Mouse (Mus musculus) embryonic facial prominence, embryonic 15.5 days (tissue): Measurements from ENCODE around the gene Zc3hav1. TPM values are rescaled to one million over a fixed set of nuclear protein-coding genes. Genes with fewer than 3 reads are reported as not detected.

ENCODE experiments used
- ATAC-seq: fragments of 200-750 bp; cut with Nextera tagmentation; 2 replicates; pipeline ENCODE4 v1.8.0; 2017; ENCODE audit warnings: low read depth, moderate TSS enrichment; ENCODE audit not compliant: insufficient number of reproducible peaks, low FRiP score, low TSS enrichment
- H3K27ac ChIP-seq: fragments of 300-500 bp; sonication (generic); replicated peaks from 2 replicates; pipeline ENCODE4 v1.5.1; 2015; ENCODE audit warnings: mild to moderate bottlenecking, inconsistent platforms
- H3K27me3 ChIP-seq: fragments of 300-500 bp; sonication (generic); 2 replicates; pipeline ENCODE4 v1.6.1; 2015; ENCODE audit warnings: inconsistent platforms
- H3K36me3 ChIP-seq: fragments of 300-500 bp; sonication (generic); 2 replicates; pipeline ENCODE4 v1.6.1; 2015; ENCODE audit warnings: mild to moderate bottlenecking, inconsistent platforms
- H3K4me1 ChIP-seq: fragments of 300-500 bp; sonication (generic); 2 replicates; pipeline ENCODE4 v1.6.1; 2015; ENCODE audit warnings: inconsistent platforms
- H3K4me2 ChIP-seq: fragments of 300-500 bp; sonication (generic); replicated peaks from 2 replicates; pipeline ENCODE4 v1.6.1; 2015; ENCODE audit warnings: mild to moderate bottlenecking, inconsistent platforms
- H3K4me3 ChIP-seq: fragments of 300-500 bp; sonication (generic); replicated peaks from 2 replicates; pipeline ENCODE4 v1.5.1; 2015; ENCODE audit warnings: mild to moderate bottlenecking, inconsistent platforms
- H3K9ac ChIP-seq: fragments of 300-500 bp; sonication (generic); 2 replicates; pipeline ENCODE4 v1.6.1; 2015; ENCODE audit warnings: inconsistent platforms
- H3K9me3 ChIP-seq: fragments of 300-500 bp; sonication (generic); replicated peaks from 2 replicates; pipeline ENCODE4 v1.6.1; 2016; ENCODE audit warnings: inconsistent platforms
- WGBS: fragments of 180-500 bp; shearing (Covaris S2); methylation state at CpG from one replicate; pipeline ENCODE4 v1.1.7; 2015; 5-methylcytosine and 5-hydroxymethylcytosine counted together
- polyA plus RNA-seq: library from polyadenylated mRNA; unstranded; fragments of >200 nt; fragmentation: Nextera tagmentation; extraction: Ambion mirVana; gene quantifications from 2 replicates; pipeline ENCODE4 v1.2.1, GENCODE M21; 2015

The Zc3hav1 gene
- polyA plus RNA-seq, 1 experiment from 2014 or later = 8.4 TPM

GRCm38 (mm10) chr6:38335264-38335663 is 19.1 kb downstream of the Zc3hav1 start:
- Histone ChIP-seq H3K4me2 (no peak overlapping the region), H3K27me3 (no peaks in the 10 kb centered on the region), H3K9me3 (no peaks in the 10 kb centered on the region), H3K36me3 (no peaks in the 10 kb centered on the region), H3K27ac (no peak overlapping the region), H3K4me1 (no peaks in the 10 kb centered on the region), H3K9ac (no peak overlapping the region), H3K4me3 (no peak overlapping the region)
- no peak for ATAC-seq
- 88% methylated on average over 6 of the region's 6 CpGs for WGBS

GRCm38 (mm10) chr6:38326596-38326995 is 27.8 kb downstream of the Zc3hav1 start:
- no peak overlapping the region for H3K4me3 ChIP-seq
- ATAC-seq = no peak
- no peak overlapping the region for H3K9ac ChIP-seq
- no peak overlapping the region for H3K4me2 ChIP-seq
- H3K36me3 ChIP-seq = no peaks in the 10 kb centered on the region
- no peaks in the 10 kb centered on the region for H3K27me3 ChIP-seq
- 19% methylated on average over 4 of the region's 4 CpGs for WGBS
- no peaks in the 10 kb centered on the region for H3K4me1 ChIP-seq
- no peaks in the 10 kb centered on the region for H3K9me3 ChIP-seq
- H3K27ac ChIP-seq = no peak overlapping the region

GRCm38 (mm10) chr6:38320621-38321020 is 33.8 kb downstream of the Zc3hav1 start:
- H3K9me3 ChIP-seq = no peaks in the 10 kb centered on the region

GRCm38 (mm10) chr6:38316050-38316449 is 38.4 kb downstream of the Zc3hav1 start:
- Histone ChIP-seq H3K4me2 (no peak overlapping the region), H3K4me3 (no peak overlapping the region), H3K36me3 (no peaks in the 10 kb centered on the region), H3K27me3 (no peaks in the 10 kb centered on the region), H3K4me1 (no peaks in the 10 kb centered on the region), H3K27ac (no peak overlapping the region), H3K9ac (no peak overlapping the region), H3K9me3 (no peaks in the 10 kb centered on the region)
- 89% methylated on average over 4 of the region's 4 CpGs for WGBS
- ATAC-seq = no peak

More at GRCm38 (mm10) chr6:38320621-38321020, 33.8 kb downstream of the Zc3hav1 start:
- 87% methylated on average over 9 of the region's 9 CpGs for WGBS
- H3K4me2 ChIP-seq = no peak overlapping the region
- H3K4me3 ChIP-seq = no peak overlapping the region
- ATAC-seq = no peak
- H3K27me3 ChIP-seq = no peaks in the 10 kb centered on the region
- no peaks in the 10 kb centered on the region for H3K36me3 ChIP-seq
- H3K9ac ChIP-seq = no peak overlapping the region
- H3K4me1 ChIP-seq = no peaks in the 10 kb centered on the region
- H3K27ac ChIP-seq = no peak overlapping the region

- H3K4me1 ChIP-seq = no peaks in the 10 kb centered on the region
- no peaks in the 10 kb centered on the region for H3K9me3 ChIP-seq
- H3K9ac ChIP-seq = no peak overlapping the region
- H3K4me2 ChIP-seq = no peak overlapping the region
- H3K27ac ChIP-seq = no peak overlapping the region
- H3K4me3 ChIP-seq = no peak overlapping the region
- H3K27me3 ChIP-seq = no peaks in the 10 kb centered on the region
- H3K36me3 ChIP-seq = 0 out of 2 replicates have a peak, but pooled peaks cover 2% of the 10 kb centered on the region
- ATAC-seq = no peak
Measured at GRCm38 (mm10) chr6:38309741-38310140, 44.7 kb downstream of the Zc3hav1 start.

GRCm38 (mm10) chr6:38304981-38305380 is 49.4 kb downstream of the Zc3hav1 start:
- 71% methylated on average over 3 of the region's 3 CpGs for WGBS
- no peak for ATAC-seq
- Histone ChIP-seq H3K27ac (no peak overlapping the region), H3K36me3 (0 out of 2 replicates have a peak, but pooled peaks cover 9% of the 10 kb centered on the region), H3K9ac (no peak overlapping the region), H3K4me1 (no peaks in the 10 kb centered on the region), H3K9me3 (no peaks in the 10 kb centered on the region), H3K27me3 (no peaks in the 10 kb centered on the region), H3K4me3 (no peak overlapping the region), H3K4me2 (no peak overlapping the region)

GRCm38 (mm10) chr6:38298761-38299401 is 55.5 kb downstream of the Zc3hav1 start, which contains the start of gene Zc3hav1l:
TSS of gene Zc3hav1l (minus strand) at chr6:38299259.
- H3K27me3 ChIP-seq = no peaks in the 10 kb centered on the region
- H3K4me2 ChIP-seq = peak within 1 kb of the TSS; percentile 66
- peak within 1 kb of the TSS; percentile 79 for H3K9ac ChIP-seq
- H3K27ac ChIP-seq = peak within 1 kb of the TSS; percentile 92
- H3K36me3 ChIP-seq = peaks cover 26% of the 10 kb centered on the region
- ATAC-seq = peak; percentile 98
- H3K9me3 ChIP-seq = no peaks in the 10 kb centered on the region
- peak within 1 kb of the TSS; percentile 62 for H3K4me3 ChIP-seq
- peaks cover 8% of the 10 kb centered on the region for H3K4me1 ChIP-seq
- WGBS = under 1% methylated on average over 70 of the region's 70 CpGs

GRCm38 (mm10) chr6:38298246-38298635 is 56.2 kb downstream of the Zc3hav1 start:
- H3K4me3 ChIP-seq = peak overlapping the region; percentile 62
- no peak for ATAC-seq
- peaks cover 8% of the 10 kb centered on the region for H3K4me1 ChIP-seq
- peak overlapping the region; percentile 92 for H3K27ac ChIP-seq
- peak overlapping the region; percentile 66 for H3K4me2 ChIP-seq
- H3K36me3 ChIP-seq = peaks cover 27% of the 10 kb centered on the region
- H3K27me3 ChIP-seq = no peaks in the 10 kb centered on the region
- no peaks in the 10 kb centered on the region for H3K9me3 ChIP-seq
- under 1% methylated on average over 10 of the region's 10 CpGs for WGBS
- H3K9ac ChIP-seq = peak overlapping the region; percentile 79

GRCm38 (mm10) chr6:38297580-38298245 is 56.7 kb downstream of the Zc3hav1 start:
- Histone ChIP-seq H3K4me3 (peak overlapping the region; percentile 62), H3K27ac (peak overlapping the region; percentile 92), H3K9ac (peak overlapping the region; percentile 79; the same call in 1 of the 2 replicates), H3K27me3 (no peaks in the 10 kb centered on the region), H3K4me2 (peak overlapping the region; percentile 66), H3K9me3 (no peaks in the 10 kb centered on the region), H3K36me3 (peaks cover 29% of the 10 kb centered on the region), H3K4me1 (peaks cover 8% of the 10 kb centered on the region)
- 31% methylated on average over 12 of the region's 12 CpGs for WGBS
- ATAC-seq = no peak

GRCm38 (mm10) chr6:38293708-38294107 is 60.7 kb downstream of the Zc3hav1 start:
- 0 out of 2 replicates have a peak, but pooled peaks cover 4% of the 10 kb centered on the region for H3K4me1 ChIP-seq
- H3K27ac ChIP-seq = no peak overlapping the region
- H3K36me3 ChIP-seq = peaks cover 65% of the 10 kb centered on the region
- no peak overlapping the region for H3K9ac ChIP-seq
- no peak overlapping the region for H3K4me2 ChIP-seq
- H3K4me3 ChIP-seq = no peak overlapping the region
- WGBS = 55% methylated on average over 3 of the region's 3 CpGs
- ATAC-seq = no peak
- no peaks in the 10 kb centered on the region for H3K27me3 ChIP-seq
- H3K9me3 ChIP-seq = no peaks in the 10 kb centered on the region

- WGBS = 42% methylated on average over 11 of the region's 11 CpGs
- Histone ChIP-seq H3K27ac (no peak overlapping the region), H3K27me3 (no peaks in the 10 kb centered on the region), H3K9ac (no peak overlapping the region), H3K4me2 (no peak overlapping the region), H3K4me3 (no peak overlapping the region), H3K4me1 (0 out of 2 replicates have a peak, but pooled peaks cover 4% of the 10 kb centered on the region), H3K36me3 (peaks cover 69% of the 10 kb centered on the region), H3K9me3 (no peaks in the 10 kb centered on the region)
- ATAC-seq = no peak
Measured at GRCm38 (mm10) chr6:38292871-38293646, 61.3 kb downstream of the Zc3hav1 start.
